Mouse (Mus musculus) embryo, embryonic 10.5 days (tissue): ENCODE results near the gene Gabpb2.

Experiments used
- DNase-seq: peaks from one replicate; pipeline ENCODE4 v3.0.0-alpha.2; 2015; ENCODE audit warnings: low spot score

Gabpb2 gene

DNA sequence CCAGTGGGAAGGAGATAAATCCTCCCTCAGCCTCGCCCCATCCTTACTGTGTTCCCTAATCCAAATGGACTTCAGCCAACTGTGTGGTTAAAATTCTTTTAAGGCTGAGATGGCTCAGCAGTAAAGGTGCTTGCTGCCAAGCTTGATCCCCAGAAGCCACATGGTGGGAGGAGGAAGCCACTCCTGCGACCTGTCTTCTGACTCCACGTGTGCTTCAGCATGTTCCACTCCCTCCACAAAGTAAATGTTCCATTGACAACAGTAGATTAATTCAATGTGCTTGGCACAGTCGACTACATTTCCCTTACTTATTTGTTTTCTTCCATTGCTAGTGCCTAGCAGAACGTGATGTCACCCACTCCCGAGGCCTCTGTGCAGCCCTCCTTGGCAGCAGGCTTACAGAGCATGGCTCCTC, 23.0 kb downstream of the Gabpb2 start:
- DNase-seq, result no peak

GRCm38 (mm10) chr3:95186888-95187287, 30.8 kb downstream of the Gabpb2 start:
- no peak for DNase-seq

DNA sequence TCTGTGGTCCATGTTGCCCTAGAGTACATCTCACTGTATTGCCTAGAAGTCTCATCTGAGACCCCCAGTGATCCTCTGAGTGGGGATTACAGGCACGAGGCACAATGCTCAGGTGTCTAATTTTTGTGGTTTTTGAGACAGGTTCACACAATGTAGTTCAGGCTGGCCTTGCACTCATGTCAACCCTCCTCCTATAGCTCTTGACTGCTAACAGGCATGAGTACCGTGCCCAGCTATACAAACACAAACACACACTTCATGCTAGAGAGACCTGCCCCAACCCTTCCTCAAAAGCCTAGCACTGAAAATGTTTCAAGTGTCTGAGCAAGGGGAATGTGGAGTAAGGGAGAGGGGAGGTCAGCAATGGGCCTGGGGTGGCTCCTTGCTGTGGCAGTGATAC, 31.6 kb downstream of the Gabpb2 start:
- DNase-seq, result no peak

DNA sequence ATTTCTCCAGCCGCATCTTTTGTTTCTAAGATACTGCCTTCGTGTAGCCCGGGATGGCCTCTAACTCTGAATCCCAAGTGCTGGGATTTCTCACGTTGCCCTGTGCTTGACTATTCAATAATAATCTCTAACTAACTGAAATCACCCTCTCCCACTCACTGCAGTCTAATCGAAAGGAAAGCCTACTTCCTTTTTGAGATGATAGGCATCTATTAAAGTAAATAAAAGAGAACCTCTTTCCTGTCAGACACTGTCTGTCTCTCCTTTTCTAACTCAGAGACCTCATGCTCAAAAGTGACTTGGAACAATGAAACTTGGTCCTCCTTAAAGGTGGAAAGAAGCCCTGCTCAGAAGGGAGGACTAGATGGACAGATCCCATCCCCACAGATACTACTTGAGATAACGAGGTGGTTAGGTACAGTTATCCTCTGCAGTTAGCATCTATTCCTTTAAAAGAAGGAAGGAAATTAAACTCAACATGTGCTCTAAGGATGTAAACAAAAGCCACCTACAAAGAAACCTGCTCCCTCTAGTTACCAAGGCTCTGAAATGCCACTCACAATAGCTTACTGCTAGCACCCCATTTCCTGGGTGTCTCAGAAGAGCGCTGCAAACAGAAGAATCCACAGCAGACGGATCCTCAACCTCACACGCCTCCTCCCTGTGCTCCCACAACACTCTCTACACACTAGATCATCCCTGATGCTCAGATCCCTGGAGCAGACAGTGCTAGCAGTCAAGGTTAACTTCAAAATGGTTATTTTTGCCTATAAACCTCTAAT, 32.7 kb downstream of the Gabpb2 start:
- DNase-seq, result no peak

GRCm38 (mm10) chr3:95181841-95182240, 35.9 kb downstream of the Gabpb2 start:
- no peak for DNase-seq

GRCm38 (mm10) chr3:95179890-95180289, 37.8 kb downstream of the Gabpb2 start:
- no peak for DNase-seq

DNA sequence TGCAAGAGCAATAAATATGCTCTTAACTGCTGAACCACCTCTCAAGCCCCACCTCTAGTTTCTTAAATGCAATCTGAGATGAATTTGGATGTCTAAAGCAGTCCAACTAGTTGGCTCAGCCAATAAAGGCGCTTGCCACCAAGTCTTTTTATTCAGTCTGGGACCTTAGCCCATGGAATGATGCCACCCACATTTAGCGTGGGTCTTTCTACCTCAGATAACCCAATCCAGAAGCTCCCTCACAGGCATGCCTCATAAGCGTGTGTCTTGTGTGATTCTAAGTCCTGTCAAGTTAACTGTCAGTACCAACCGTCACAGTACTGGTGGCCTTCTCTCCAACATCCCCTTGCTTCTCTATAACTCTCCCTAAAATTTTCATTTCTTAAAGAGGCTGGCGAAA, 38.8 kb downstream of the Gabpb2 start:
- DNase-seq, result no peak

- DNase-seq, result no peak
Observed at GRCm38 (mm10) chr3:95177583-95177982, 40.1 kb downstream of the Gabpb2 start.

DNA sequence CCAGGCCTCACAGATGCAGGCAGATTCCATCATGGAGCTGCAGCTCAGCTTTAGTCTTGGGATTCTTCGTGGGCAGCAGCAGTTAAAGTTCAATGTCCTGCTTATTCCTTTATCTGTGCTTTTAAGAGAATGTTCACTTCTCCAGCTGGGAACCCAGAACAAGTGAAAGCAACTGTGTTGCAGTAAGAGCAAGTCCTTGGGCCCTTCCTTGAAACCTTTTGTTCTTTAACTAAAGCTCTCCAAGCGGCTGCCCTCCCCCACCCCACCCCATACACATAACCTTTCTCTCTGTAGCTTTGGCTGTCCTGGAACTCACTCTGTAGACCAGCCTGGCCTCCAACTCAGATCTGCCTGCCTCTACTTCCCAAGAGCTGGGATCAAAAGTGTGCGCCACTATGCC, 41.2 kb downstream of the Gabpb2 start:
- DNase-seq, result no peak

GRCm38 (mm10) chr3:95174011-95174592, 43.6 kb downstream of the Gabpb2 start:
- peak; percentile 88 for DNase-seq

DNA sequence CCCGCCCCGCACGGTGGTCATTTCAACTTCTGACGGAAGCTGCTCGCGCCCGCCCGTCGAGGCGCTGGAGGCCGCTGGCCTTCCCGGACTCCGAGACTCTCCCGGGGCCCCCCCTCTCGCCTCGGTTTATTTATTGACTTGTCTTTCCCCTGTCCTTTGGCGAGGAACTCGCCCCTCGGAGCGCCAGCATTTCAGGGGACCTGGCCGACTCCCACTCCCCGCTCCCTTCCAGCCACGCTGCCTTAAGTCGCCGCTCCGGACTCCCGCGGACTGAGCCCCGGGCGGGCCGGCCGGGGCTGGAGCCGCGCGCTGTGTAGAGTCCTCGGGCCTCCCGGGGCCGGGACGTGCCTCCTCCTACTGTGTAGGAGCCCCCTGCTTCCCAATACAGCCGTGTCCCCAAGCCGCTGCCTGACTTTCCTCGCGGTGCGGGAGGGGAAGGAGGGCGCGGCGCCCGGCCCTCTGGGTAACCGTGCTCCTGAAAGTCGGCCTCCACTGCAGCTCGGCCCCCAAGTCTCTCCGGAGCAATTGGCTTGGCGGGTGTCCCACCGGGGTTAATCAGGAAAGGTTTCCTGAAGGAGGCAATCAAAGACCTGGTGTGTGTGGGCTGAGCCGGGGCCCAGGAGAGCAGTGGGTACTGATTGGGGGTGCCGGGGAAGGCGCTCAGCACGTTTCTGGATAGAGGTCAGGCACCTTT, 44.3 kb downstream of the Gabpb2 start:
- peak; percentile 27 for DNase-seq

- no peak for DNase-seq
Observed at GRCm38 (mm10) chr3:95172526-95173255, 45.0 kb downstream of the Gabpb2 start.

DNA sequence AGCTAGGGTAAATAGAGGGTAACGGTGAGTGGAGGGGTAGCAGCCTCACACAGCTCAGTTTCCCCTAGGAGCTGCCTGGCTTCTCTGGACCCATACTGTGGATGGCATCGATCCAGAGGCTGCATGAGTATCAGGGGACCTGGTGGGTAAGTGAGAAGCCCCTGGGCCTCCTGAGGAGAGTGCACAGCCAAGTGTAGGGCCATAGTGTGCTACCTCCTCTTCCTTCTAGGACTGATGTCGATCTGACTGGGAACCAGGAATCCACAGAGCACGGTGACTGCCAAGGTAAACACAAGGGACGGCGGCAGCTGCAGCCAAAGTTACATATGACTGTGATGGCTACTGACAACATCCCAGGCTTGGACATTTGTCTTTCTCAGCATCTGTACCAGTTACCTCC, 46.6 kb downstream of the Gabpb2 start:
- DNase-seq, result no peak

DNA sequence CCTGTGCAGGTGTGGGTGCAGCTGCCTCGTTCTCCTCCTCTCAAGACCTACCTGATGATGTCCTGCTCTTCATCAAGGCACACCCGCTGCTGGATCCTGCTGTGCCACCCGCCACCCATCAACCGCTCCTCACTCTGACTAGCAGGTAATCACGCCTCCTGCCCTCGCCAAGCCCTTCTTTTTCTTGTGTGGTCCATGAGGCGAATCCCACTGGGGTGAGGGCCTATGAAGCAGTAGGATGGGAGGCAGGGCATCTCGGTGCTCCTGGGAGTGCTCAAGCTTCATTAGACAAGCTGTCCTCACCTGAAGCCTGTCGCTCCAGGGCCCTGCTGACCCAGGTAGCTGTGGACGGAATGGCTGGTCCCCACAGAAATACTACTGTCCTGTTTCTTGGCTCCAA, 47.7 kb downstream of the Gabpb2 start:
- DNase-seq, result no peak

GRCm38 (mm10) chr3:95164840-95165239, 52.9 kb downstream of the Gabpb2 start:
- no peak for DNase-seq

DNA sequence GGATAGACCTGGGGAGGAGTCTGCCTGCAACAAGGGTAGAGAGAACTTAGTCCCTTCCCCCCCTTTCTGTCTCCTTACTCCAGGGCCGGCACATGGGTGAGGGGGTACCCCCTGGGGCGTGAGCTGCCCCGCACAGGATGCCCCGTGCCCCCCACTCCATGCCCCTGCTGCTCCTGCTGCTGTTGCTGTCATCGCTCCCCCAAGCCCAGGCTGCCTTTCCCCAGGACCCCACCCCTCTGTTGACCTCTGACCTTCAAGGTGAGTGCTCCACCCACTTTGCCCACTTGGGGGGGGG, 53.5 kb downstream of the Gabpb2 start:
- no peak for DNase-seq

- DNase-seq, result no peak
Observed at GRCm38 (mm10) chr3:95163419-95164255, 54.1 kb downstream of the Gabpb2 start.

DNA sequence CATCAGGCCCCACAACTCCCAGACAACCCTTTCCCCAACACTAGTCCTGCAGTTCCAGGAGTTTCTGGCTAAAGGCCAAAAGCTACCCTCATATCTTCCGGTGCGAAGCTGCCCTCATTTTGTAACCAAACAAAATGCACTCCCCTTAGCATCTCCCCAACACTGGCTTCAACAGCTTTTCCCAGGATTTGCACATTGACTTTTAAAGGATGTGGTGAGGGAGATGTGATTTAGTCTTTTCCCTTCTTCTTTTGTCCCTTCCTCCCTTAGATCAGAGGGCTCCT, 55.4 kb downstream of the Gabpb2 start:
- DNase-seq, result no peak

- no peak for DNase-seq
Observed at GRCm38 (mm10) chr3:95161618-95162344, 55.9 kb downstream of the Gabpb2 start.

GRCm38 (mm10) chr3:95161041-95161551, 56.6 kb downstream of the Gabpb2 start:
- DNase-seq, result peak; percentile 53
